Mouse (Mus musculus) heart, postnatal 14 days (tissue): Measurements from ENCODE around the gene Brd2. TPM values are rescaled to one million over a fixed set of nuclear protein-coding genes. Genes with fewer than 3 reads are reported as not detected.
"Not testable (repeated sequence)": the region's sequence is repeated elsewhere in the genome, so short reads cannot be mapped to it uniquely, and the experiment has no call there.

Source experiments
- DNase-seq, 2 experiments: peaks; one replicate each; pipeline ENCODE4 v3.0.0; 2021 to 2022
- intact Hi-C: fragments of 180-260 bp; cut with DNase I; formaldehyde crosslinking; loops from one replicate; pipeline ENCODE4 v1.15.1; 2025
- long read RNA-seq, 2 experiments: library from polyadenylated mRNA; stranded (forward); transcript quantifications; one replicate each; pipeline ENCODE4 v2.0.0; 2021
- total RNA-seq, 2 experiments: library from RNA; stranded (reverse); gene quantifications; 2 replicates each; pipeline ENCODE4 v1.2.3; 2021

Gene Brd2
- total RNA-seq: 10 to 100 TPM; 93.2 to 99.4 TPM
- long read RNA-seq, experiment 1, partial matches to known transcripts: 3 of 18 reads
- long read RNA-seq, experiment 1, other reads (novel, unspliced or antisense): 15 of 18 reads
- long read RNA-seq, experiment 2, partial matches to known transcripts: 4 of 22 reads
- long read RNA-seq, experiment 2, other reads (novel, unspliced or antisense): 18 of 22 reads

DNA sequence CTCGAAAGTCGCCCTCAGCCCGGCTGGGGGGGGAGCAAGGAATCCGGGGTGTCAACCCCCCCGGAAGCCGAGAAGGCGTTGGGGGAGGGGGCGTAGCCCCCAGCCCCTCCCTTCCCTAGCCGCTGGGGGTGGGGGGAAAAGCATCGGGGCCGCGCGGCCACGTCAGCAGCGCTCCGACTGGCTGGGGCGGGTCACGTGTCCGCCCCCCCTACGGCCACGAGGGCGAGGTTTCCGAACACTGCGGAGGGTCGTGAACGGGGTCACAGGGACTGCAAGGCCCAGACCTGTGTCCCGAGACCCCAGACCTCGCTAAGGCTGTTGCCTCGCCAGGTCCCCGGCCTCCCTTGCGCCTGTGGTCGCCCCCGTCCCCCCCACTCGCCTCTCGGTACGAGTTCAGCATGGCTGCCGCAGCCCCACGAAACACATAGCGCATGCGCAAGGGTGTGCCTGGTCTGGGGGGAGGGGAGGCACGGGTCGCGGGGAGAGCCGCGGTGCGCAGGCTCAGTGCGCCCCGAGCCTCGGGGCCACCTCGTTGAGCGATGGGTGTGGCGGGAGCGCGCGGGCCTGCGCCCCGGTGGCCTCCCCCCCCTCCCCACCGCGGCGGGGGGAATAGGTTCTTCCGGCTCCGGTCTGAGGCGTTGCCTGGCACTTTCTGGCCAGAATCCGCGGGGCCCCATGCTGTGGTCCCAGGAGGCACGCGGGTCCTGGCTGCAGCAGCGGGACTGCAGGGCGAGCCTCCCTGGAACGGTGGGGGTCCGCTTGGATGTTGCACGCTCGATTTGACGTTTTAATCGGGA is at the start of gene Brd2:
Brd2 (minus strand) TSS at position 447 of the 797 bp plus-strand sequence.
- intact Hi-C loops: loop anchor here (10.0 kb wide), 1 partner anchor 482 kb away; the partner anchor contains the start of genes Agpat1 and Rnf5
- peak; percentile 98 to 99 for DNase-seq

DNA sequence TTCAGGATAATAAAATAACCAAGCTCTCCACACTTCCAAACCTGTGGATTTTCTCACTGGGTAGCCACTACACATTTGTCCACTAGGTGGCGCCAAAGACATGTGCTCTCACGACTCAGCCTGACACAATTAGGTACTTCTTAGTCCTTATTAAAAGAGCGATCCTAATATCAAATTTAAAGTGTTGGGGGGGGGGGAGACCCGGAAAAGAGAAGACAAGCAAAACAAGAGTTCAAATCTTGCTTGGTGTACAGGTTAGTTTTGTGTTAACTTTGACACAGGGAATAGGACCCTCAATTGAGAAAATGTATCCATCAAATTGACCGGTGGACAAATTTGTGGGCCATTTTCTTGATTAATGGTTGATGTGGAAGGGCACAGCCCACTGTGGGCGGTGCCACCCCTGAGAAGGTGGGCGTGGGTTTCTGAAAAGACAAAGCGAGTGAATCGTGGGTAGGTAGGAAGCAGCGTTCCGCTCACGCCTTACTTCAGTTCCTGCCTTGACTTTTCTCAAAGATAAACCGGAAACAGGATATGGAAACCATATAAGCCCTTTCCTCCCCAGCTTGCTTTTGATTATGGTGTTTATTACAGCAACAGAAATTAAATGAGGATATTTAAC is 48.6 kb upstream of the Brd2 start:
- DNase-seq: peak; percentile 81 to 91
- intact Hi-C loops: loop anchor here (1.0 to 10.0 kb wide), 4 partner anchors 33 to 234 kb away; no protein-coding TSS in a partner anchor

GRCm38 (mm10) chr17:34170487-34170876 is 48.0 kb upstream of the Brd2 start:
- intact Hi-C loops: loop anchor here (1.0 to 10.0 kb wide), 4 partner anchors 34 to 234 kb away; no protein-coding TSS in a partner anchor
- no peak for DNase-seq

GRCm38 (mm10) chr17:34169279-34169678 is 46.8 kb upstream of the Brd2 start:
- DNase-seq: peak; percentile 39 to 58
- intact Hi-C loops: loop anchor here (1.0 to 2.0 kb wide), 3 partner anchors 34 to 92 kb away; no protein-coding TSS in a partner anchor

- intact Hi-C loops: no loop called here
Observed at GRCm38 (mm10) chr17:34165033-34165730, 42.7 kb upstream of the Brd2 start.

DNA sequence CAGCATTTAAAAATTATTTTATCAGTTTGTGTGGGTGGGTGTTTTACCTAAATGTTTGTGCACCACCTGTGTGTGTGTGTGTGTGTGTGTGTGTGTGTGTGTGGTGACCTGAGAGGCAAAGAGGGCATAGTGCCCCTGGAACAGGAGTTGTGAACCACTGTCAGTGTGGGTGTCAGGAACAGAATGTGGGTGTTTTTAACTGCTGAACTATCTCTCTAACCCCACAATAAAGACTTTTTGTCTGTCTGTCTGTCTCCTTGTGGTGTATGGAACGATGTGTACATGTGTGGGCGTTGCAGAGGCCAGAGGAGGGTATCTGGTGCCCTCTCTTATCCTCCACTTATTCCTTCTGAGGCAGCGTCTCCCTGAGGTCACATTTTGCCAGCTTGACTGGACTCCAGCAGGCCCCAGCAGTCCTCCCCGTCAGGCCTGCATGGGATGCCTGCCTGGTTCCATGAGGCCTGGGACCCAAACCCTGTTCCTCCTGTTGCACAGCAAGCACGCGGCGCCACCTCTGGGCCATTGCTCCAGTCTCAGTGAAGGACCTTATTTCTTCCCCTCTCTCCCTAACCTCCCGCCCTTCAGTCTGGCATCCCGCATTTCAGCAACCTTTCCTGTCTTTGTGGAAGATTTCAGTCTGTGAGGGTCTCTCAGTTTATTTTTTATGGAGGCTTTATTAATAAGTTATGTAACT is 41.9 kb upstream of the Brd2 start:
- intact Hi-C loops: no loop called here
- DNase-seq: peak in 1 of 2 experiments; percentile 34

More at GRCm38 (mm10) chr17:34165033-34165730, 42.7 kb upstream of the Brd2 start:
- no peak for DNase-seq

DNA sequence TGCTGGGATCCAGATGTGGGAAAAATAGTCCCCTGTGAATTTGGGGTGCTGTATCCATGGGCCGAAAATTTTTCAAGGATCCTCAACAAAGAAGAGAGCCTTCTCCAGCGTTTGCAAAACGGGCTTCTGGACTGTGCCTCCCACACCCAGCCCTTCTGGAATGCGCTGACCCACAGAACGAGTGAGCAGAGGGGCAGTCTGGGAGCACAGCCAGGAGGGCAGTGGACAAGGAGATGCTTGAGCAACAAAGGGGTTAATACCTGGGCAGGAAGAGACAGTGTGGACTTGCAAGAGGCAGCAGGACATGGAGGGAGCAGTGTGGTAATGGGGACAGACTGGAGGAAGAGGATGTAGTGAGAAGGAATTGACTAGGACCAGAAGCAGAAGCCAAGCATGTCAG is 33.1 kb upstream of the Brd2 start:
- intact Hi-C loops: no loop called here
- DNase-seq: no peak

- peak; percentile 27 to 70 for DNase-seq
- intact Hi-C loops: no loop called here
Observed at GRCm38 (mm10) chr17:34152923-34153322, 30.5 kb upstream of the Brd2 start, which contains the start of gene H2-DMb1. Gene H2-DMb1, plus strand, starts transcription at chr17:34153072.

DNA sequence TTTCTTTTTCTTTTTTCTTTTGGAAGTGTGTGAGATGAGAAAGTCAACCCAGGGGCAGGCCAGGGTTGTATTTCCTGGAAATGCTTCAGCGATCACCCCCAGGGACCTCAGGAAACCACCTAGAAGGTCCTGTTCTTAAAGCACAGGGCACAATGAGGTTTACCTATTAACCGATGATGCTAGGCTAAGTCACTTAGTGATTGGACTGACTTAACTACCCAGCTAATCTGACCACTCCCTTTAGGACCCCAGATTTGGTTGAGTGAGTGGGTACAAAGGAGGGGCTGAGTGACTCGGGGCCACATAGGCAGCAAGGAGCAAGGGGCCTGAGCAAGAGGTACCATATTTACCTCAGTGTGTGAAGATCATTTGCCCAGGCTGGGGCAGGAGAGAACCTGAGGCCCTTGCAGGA is 22.5 kb upstream of the Brd2 start:
- intact Hi-C loops: no loop called here
- DNase-seq: no peak

- DNase-seq, intact Hi-C loops: not testable (repeated sequence)
Observed at GRCm38 (mm10) chr17:34144221-34144620, 21.8 kb upstream of the Brd2 start.

DNA sequence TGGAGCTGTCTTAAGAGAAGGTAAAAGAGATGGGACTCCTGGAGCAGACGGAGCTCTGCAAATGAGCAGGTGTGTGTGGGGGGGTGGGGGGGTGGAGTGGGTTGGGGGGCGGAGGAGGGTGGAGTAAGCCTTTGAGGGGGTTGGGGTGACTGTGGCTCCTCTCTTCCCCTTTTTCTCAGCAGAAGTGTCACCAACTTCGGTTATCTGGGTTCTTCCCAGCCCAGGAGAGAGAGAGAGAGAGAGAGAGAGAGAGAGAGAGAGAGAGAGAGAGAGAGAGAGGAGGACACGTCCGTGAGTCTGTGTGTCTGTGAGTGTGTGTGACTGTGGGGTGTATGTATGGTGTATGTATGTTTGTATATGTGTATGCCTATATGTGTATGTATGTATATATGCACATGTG is 21.0 kb upstream of the Brd2 start:
- intact Hi-C loops: no loop called here
- no peak for DNase-seq

DNA sequence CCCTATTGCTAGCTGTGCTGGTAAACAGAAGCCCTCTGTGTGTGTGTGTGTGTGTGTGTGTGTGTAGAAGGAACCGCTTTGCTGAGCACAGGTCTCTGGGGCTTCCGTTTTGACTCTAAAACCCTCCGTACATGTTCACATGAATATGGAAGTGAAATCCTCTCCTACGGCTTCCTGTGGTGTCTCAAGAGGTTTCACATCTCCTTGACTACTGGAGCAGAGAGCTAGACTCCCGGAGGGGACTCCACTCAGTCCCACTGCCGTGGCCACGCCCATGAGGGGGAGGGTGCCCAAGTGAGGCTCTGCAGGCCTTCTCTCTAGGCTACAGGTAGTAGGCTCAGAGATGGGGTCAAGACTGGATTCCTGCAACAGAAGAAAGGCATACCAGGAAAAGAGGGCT is 20.6 kb upstream of the Brd2 start, which contains the start of gene H2-DMb2:
H2-DMb2 (plus strand) TSS at position 275 of the 400 bp plus-strand sequence.
- intact Hi-C loops: no loop called here
- peak; percentile 71 to 73 for DNase-seq

DNA sequence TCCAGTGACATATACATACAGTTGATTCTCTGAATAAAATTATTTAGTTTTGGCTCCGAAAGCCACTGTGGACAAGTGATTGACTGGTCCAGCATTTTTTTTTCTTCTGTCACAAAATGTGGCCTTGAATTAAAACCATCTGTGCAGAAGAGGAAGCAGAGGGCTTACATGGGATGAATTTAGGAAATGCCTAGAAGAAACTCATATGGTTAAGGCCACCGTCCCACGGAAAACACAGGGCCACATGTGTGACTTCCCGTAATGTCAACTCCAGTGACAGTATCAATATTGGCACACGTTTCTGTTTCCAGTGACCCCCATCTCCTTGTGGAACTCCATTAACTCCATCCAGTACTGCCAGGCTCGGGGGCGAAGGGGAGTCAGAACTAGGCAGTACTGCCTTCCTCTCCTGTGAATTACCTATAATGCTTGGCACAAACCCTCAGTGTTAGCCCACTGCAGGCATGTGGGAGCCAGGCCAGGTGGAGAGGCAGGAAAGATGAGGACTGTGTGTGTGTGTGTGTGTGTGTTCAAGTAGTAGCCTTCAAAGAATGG is 20.1 kb upstream of the Brd2 start:
- DNase-seq: no peak
- intact Hi-C loops: no loop called here

- intact Hi-C loops: no loop called here
Observed at GRCm38 (mm10) chr17:34141448-34141847, 19.0 kb upstream of the Brd2 start.

DNA sequence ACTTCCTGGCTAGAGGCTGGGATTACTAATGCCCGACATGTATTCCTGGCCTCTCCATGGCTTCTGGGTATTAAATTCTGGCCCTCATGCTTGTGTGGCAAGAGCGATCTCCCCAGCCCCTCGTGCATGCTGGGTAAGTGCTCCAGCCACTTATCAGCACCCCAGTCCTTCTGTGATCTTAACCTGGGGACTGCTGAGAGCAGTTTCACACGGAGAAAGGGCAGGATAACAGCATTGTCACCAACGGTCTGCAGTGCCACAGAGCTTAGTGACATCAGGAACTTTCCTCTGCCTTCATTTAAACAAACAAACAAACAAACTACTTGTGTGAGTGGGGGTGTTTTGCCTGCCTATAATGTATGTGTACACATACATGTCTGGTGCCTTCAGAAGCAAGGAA is 17.8 kb upstream of the Brd2 start:
- intact Hi-C loops: no loop called here
- DNase-seq: no peak

More at GRCm38 (mm10) chr17:34141448-34141847, 19.0 kb upstream of the Brd2 start:
- no peak for DNase-seq

- intact Hi-C loops: no loop called here
- peak; percentile 30 to 39 for DNase-seq
Observed at GRCm38 (mm10) chr17:34139416-34139815, 17.0 kb upstream of the Brd2 start.

DNA sequence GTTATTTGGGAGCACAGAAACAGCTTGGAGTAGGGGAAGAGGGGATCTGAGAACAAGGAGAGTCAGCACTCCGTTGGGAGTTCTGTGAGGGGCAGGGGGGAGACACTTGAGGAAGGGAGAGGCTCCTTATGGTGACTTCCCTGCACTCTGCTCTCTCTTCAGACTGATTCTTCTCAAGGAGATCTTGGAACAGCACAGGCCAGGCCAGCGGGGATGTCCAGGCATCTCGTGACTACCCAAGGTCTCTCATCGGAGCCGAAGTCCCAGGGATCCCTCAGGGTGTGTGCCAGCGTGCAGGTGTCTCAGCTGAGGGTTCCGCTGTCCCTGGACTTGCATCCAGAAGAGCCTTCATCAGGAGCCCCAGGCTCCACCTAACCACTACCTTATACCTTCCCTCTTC is 16.2 kb upstream of the Brd2 start:
- intact Hi-C loops: no loop called here
- no peak for DNase-seq

- no peak for DNase-seq
- intact Hi-C loops: no loop called here
Observed at GRCm38 (mm10) chr17:34137601-34138000, 15.2 kb upstream of the Brd2 start.
